Mouse (Mus musculus) C2C12 (cell line): ENCODE data around the gene Sez6l2. TPM values are rescaled to one million over a fixed set of nuclear protein-coding genes. Genes with fewer than 3 reads are reported as not detected.

Source experiments
- H3K27me3 ChIP-seq: one replicate; pipeline ENCODE4 v1.6.1; 2011; ENCODE audit not compliant: control insufficient read depth, insufficient read depth, insufficient read length
- H3K36me3 ChIP-seq: one replicate; pipeline ENCODE4 v1.6.1; 2011; ENCODE audit not compliant: control insufficient read depth, insufficient read depth
- H3K4me3 ChIP-seq: one replicate; pipeline ENCODE4 v1.5.1; 2011; ENCODE audit warnings: mild to moderate bottlenecking, control low read depth; ENCODE audit not compliant: poor library complexity, insufficient read depth, severe bottlenecking
- H3K79me2 ChIP-seq: one replicate; pipeline ENCODE4 v1.6.1; 2011; ENCODE audit not compliant: control insufficient read depth, insufficient read depth
- H3K79me3 ChIP-seq: one replicate; pipeline ENCODE4 v1.6.1; 2011; ENCODE audit warnings: low read depth, control low read depth
- H3ac ChIP-seq: one replicate; pipeline ENCODE3; 2011; ENCODE audit warnings: low read depth; ENCODE audit not compliant: control insufficient read depth, insufficient read length
- CEBPB ChIP-seq: IDR thresholded peaks from one replicate; pipeline ENCODE4 v1.6.1; 2011; ENCODE audit warnings: low read depth, mild to moderate bottlenecking, control low read depth, moderate library complexity
- CTCF ChIP-seq: IDR thresholded peaks from one replicate; pipeline ENCODE4 v1.5.1; 2011; ENCODE audit not compliant: control insufficient read depth, insufficient read depth, insufficient read length
- FOSL1 ChIP-seq: IDR thresholded peaks from one replicate; pipeline ENCODE4 v1.8.0; 2011; ENCODE audit warnings: mild to moderate bottlenecking, low read length; ENCODE audit not compliant: poor library complexity, insufficient read depth, severe bottlenecking
- MAX ChIP-seq: IDR thresholded peaks from one replicate; pipeline ENCODE4 v1.6.1; 2011; ENCODE audit warnings: mild to moderate bottlenecking, control low read depth
- MYOD1 ChIP-seq: IDR thresholded peaks from one replicate; pipeline ENCODE4 v1.6.1; 2011; ENCODE audit warnings: low read depth; ENCODE audit not compliant: control insufficient read depth, insufficient read length
- MYOG ChIP-seq: IDR thresholded peaks from one replicate; pipeline ENCODE4 v1.6.1; 2011; ENCODE audit not compliant: control insufficient read depth, insufficient read length; ENCODE audit errors: extremely low read depth
- USF1 ChIP-seq: IDR thresholded peaks from one replicate; pipeline ENCODE4 v1.6.1; 2011; ENCODE audit warnings: low read depth, mild to moderate bottlenecking, control low read depth, moderate library complexity
- polyA plus RNA-seq: library from polyadenylated mRNA; unstranded; fragments of >200 nt; fragmentation: generic; extraction: Trizol; gene quantifications from one replicate; pipeline ENCODE4 v1.2.1, GENCODE M21; 2012; ENCODE audit warnings: missing spikeins

Sez6l2 gene
- polyA plus RNA-seq, 1 experiment: 0.11 TPM

DNA sequence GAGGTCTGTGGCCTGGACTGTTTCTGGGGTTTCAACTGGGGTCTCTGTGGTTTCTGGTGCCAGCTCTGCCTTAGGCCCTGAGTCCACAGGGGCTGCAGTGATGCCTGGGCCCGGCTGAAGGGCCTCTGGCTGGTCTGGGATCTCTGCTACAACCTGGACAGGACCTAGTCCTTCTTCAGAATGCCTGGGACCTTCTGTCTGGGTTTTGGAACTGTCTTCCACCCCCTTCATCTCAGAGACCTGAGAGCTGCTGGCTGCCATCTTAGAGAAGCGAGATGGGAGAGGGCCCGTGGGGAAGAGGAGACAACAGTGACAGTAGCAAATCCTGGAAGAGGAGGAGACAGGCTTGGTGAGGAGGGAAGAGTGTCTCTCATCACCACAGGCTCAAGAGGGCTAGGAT lies 69.7 kb downstream of the Sez6l2 start:
- H3K4me3 ChIP-seq: no peak overlapping the region
- TF ChIP-seq MYOG (no peak), CEBPB (no peak), MAX (no peak), USF1 (no peak), FOSL1 (no peak), MYOD1 (no peak), CTCF (no peak)

More for the DNA sequence above, 69.7 kb downstream of the Sez6l2 start:
- Histone ChIP-seq H3ac (no peak overlapping the region), H3K79me2 (peaks cover 34% of the 10 kb centered on the region), H3K79me3 (peaks cover 22% of the 10 kb centered on the region), H3K27me3 (no peaks in the 10 kb centered on the region), H3K36me3 (peaks cover 35% of the 10 kb centered on the region)

Other genes starting within 250 kb of the Sez6l2 start
- 1.9 TPM for gene Coro1a, start 242.8 kb upstream of the Sez6l2 start, polyA plus RNA-seq
- gene Mapk3, start 191.0 kb upstream of the Sez6l2 start, polyA plus RNA-seq: 168 TPM
- gene Gdpd3, start 184.2 kb upstream of the Sez6l2 start, polyA plus RNA-seq: 1.7 TPM
- gene Ypel3, start 173.6 kb upstream of the Sez6l2 start, polyA plus RNA-seq: 16.6 TPM
- 0.01 TPM for gene Tbx6, start 169.1 kb upstream of the Sez6l2 start, polyA plus RNA-seq
- gene Ppp4c, start 158.1 kb upstream of the Sez6l2 start, polyA plus RNA-seq: 189 TPM
- gene Fam57b, start 152.9 kb upstream of the Sez6l2 start, polyA plus RNA-seq: 0.08 TPM
- not detected for gene 4930451I11Rik, start 118.9 kb upstream of the Sez6l2 start, polyA plus RNA-seq
- not detected for gene Doc2a, start 103.1 kb upstream of the Sez6l2 start, polyA plus RNA-seq
- 53.9 TPM for gene Hirip3, start 88.6 kb upstream of the Sez6l2 start, polyA plus RNA-seq
- 105 TPM for gene Ino80e, start 88.2 kb upstream of the Sez6l2 start, polyA plus RNA-seq
- gene Taok2, start 65.9 kb upstream of the Sez6l2 start, polyA plus RNA-seq: 27.9 TPM
- gene Tmem219, start 27.6 kb upstream of the Sez6l2 start, polyA plus RNA-seq: 26.7 TPM
- gene Kctd13, start 21.7 kb upstream of the Sez6l2 start, polyA plus RNA-seq: 18.3 TPM
- gene Asphd1, start 981 bp upstream of the Sez6l2 start, polyA plus RNA-seq: 0.07 TPM
- 115 TPM for gene Cdipt, start 25.4 kb downstream of the Sez6l2 start, polyA plus RNA-seq
- gene Cdiptos, start 25.5 kb downstream of the Sez6l2 start, polyA plus RNA-seq: 0.06 TPM
- 32.7 TPM for gene Mvp, start 64.1 kb downstream of the Sez6l2 start, polyA plus RNA-seq
- 1.2 TPM for gene Pagr1b, start 65.9 kb downstream of the Sez6l2 start, polyA plus RNA-seq
- gene Pagr1a, start 66.8 kb downstream of the Sez6l2 start, polyA plus RNA-seq: 22.3 TPM
- 39.7 TPM for gene Gm42742, start 70.5 kb downstream of the Sez6l2 start, polyA plus RNA-seq
- gene Prrt2, start 70.6 kb downstream of the Sez6l2 start, polyA plus RNA-seq: 0.02 TPM
- gene Maz, start 76.5 kb downstream of the Sez6l2 start, polyA plus RNA-seq: 141 TPM
- gene Kif22, start 91.9 kb downstream of the Sez6l2 start, polyA plus RNA-seq: 75.4 TPM
- gene Zg16, start 136.8 kb downstream of the Sez6l2 start, polyA plus RNA-seq: not detected
- gene AI467606, start 140.8 kb downstream of the Sez6l2 start, polyA plus RNA-seq: 34.0 TPM
- not detected for gene Qprt, start 171.7 kb downstream of the Sez6l2 start, polyA plus RNA-seq
- gene Spn, start 187.3 kb downstream of the Sez6l2 start, polyA plus RNA-seq: 23.1 TPM
- 56.2 TPM for gene Cd2bp2, start 245.5 kb downstream of the Sez6l2 start, polyA plus RNA-seq